Mouse (Mus musculus) left cerebral cortex, adult 8-10 months (tissue): ENCODE data around the gene Slc41a2. TPM values are rescaled to one million over a fixed set of nuclear protein-coding genes. Genes with fewer than 3 reads are reported as not detected.

Experiments
- DNase-seq, 2 experiments: peaks; one replicate each; pipeline ENCODE4 v3.0.0; 2022; ENCODE audit warnings: low spot score in 2 of 2
- total RNA-seq, 4 experiments: library from RNA; stranded (reverse); gene quantifications; 2 replicates each; pipeline ENCODE4 v1.2.4; 2022

The Slc41a2 gene
- total RNA-seq, 4 experiments from 2014 or later, result 21.8 to 28.7 (median 26.1) TPM

DNA sequence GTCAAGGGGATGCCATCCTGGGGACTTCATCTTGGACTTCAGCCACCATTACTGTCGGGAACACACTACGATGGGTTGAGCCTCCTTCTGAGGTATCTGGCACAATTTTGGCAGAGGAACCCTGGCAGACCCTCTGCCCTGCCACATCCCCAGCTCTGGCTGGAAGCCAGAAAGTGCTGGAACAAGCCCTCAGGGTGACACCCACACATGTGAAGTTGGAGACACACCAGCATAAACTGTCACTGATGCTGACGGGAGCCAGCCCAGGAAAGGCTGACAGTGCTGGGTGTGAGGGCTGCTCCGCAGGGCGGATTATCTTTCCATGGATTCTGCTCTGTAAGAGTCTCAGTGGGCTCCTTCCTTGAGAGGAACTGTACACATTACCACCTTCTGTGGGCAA, 150.7 kb downstream of the Slc41a2 start:
- no peak for DNase-seq

DNA sequence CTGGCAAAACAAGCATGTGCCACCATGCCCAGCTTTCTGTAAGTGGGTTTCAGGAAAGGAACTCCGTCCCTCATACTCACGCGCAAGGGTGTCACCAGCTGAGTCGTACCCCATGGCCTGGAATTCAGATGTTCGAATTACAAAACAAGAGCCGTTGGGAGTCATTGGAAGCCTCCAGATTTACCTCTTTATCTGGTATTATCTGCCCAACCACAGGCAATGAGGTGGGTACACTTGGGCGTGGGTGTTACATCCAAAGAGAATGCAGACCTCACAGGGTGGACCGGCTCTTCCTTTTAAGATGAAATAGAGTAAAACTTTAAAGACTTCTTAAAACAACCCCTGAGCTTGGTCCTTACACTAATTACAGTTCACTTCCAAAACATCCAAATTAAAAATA, 151.5 kb downstream of the Slc41a2 start:
- no peak for DNase-seq

DNA sequence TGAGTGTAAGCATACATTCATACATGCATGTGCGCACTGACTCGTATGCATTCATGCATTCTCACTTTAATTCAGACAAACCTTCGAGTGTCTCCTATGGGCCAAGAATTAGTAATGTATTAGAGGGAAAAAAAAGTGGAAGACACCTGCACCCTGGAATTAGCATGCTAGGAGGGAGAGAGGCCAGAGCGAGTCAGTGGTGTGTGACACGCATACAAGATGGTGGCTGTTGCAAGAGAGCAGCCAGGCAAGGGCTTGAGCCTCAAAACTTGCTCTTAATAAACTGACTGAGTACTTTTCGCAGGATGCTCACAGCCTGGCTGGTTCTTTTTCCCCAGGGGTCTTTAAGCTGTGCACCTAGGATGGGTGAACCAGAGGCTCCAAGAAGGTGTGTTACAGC, 152.6 kb downstream of the Slc41a2 start:
- no peak for DNase-seq

DNA sequence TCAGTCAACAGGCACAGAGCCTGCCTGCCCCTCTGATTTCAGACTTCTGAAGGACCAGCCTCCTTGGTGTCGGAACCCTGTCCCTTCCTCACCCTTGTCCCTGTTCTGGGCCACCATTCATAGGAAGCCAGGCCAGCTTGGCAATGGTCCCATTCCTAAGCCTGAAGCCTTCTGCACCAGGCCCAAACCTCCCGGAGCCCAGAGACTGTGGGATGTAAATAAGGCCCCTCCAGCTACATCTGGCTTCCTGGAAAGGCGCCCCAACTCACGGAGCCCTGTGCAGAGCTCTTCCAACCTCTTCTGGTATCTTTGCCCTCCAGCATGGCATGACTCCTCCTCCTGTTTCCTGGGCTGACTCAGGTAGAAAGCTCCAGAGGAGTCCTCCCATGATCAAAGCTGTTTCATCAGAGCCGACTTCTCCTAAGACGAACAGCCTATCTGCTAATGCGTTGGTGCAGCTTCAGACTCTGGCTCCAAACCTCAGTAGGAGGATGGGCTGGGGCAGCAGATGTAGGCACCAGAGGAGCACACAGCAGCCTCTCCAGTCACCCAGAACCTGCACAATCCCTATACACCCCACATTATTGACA, 153.1 kb downstream of the Slc41a2 start:
- DNase-seq, result no peak

DNA sequence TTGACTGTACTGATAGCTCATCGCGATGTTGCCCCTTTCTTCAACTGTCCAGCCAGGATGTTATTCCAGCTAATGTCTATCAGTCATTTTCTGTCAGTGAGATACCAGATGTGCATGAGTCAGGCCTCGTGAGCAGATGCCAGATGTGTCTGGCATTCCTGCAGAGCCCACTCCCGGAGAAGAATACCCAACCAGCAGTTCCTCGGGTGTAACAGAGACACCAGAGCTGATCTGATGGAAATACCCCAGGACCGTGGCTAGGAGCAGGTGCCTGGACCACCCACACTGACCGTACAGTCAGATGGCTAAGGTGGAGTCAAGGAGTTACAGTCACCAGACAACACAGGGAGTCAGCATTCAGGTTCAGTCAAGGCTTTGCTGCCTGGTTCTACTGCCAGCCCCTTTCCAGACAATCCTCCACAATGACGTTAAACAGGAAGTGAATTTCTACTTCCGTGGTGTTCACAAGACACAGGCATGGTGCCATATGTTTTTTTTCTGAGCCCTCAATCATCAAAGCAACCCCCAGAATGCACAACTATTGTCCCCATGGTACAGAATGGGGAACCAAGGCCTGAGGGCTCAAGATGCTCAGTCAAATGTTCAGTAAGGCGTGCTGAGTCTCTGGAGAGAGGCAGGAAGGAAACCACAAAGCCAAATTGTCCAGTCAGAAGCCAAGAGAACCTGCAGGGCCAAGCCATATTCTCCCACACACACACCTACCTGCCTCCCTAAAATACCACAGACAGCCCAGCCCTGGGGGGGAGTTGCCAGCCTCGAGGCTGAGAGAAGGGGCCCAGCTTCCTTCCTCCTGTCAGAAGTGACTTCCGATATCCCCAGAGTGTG, 153.8 kb downstream of the Slc41a2 start:
- no peak for DNase-seq

DNA sequence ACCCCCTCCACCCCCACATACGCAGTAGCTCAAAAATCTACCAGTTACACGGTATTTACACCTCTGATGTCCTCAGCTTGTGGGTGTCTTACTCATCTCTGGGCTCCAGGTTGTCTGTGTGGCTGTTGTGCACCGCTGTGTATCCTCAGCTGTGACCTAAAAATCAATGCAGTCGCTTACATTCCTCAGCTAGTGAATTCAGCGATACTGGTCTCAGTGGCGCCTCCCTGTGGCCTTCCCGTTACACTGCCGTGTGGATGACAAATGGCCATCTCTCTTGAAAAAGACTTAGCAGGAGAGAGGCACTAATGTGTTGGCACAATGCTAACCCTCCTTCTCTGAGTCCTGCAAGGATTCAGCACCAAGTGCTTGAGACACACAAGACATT, 155.1 kb downstream of the Slc41a2 start:
- DNase-seq, result peak; percentile 56 to 59

DNA sequence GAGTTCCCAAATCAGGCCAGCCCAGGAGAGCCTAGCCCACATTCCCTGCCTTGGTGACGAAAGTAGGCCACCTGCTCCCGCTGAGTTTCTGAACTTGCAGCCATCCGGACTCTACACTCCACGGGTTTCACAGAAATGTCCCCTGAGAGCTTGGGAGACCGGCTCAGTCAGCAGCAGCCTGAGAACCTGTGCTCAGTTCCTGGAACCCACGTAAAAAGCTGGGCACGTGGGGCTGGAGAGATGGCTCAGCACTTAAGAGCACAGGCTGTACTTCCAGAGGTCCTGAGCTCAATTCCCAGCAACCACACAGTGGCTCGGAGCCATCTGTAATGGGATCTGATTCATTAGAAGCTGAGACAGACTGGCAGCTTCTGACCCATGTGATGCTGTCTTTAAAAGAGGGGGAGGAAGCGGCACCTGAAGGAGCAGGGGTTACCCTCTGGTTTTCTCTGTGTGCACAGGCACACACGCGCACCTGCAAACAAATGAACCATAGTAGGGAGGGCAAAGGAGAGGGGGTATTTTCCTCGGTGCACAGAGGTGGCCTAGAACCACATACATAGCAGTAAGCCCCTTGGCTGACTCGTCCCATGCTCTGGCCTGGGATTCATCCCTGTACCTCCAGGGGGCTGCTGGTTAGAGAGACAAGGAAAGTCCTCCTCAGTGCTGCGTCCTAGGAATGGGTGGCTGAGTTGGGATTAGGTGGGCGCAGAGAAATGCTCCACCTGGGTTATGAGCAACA, 155.7 kb downstream of the Slc41a2 start:
- no peak for DNase-seq

Other genes starting within 250 kb of the Slc41a2 start
- 1 to 10 TPM; 2.8 to 4.0 (median 3.4) TPM for gene D10Wsu102e, start 22.3 kb upstream of the Slc41a2 start, total RNA-seq
- gene Aldh1l2, start 196.3 kb upstream of the Slc41a2 start, total RNA-seq, result 1 to 10 TPM; 1.5 to 3.6 (median 2.4) TPM
- gene Washc4, start 205.9 kb upstream of the Slc41a2 start, total RNA-seq, result 10 to 100 TPM; 22.1 to 26.6 (median 24.4) TPM